Mouse (Mus musculus): ENCODE data around the gene Wdtc1. TPM values are rescaled to one million over a fixed set of nuclear protein-coding genes. Genes with fewer than 3 reads are reported as not detected.
A peak's percentile ranks its signal among the peaks of the same experiment; 100 is the strongest.

Wdtc1 gene
- polyA plus RNA-seq, 1 experiment: 21.7 TPM

DNA sequence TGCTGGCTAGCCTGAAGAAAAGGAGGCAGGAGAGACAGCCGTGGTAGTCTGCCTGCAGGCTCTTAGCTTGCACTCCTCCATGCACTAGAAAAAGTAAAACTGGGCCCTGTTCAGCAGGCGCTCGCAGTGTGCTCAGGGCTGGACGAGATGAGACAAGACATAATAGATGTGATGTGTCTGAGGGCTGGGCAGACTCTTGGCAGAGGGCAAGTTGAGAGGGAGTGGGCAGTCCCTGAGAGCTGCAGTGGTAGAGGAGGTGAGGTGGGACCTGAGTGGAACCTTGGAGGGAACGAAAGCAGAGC lies 25.7 kb upstream of the Wdtc1 start:
- peak overlapping the region; percentile 95 for H3K27ac ChIP-seq (ENCODE audit: insufficient read depth, low read length)
- H3K4me3 ChIP-seq (ENCODE audit: insufficient read depth, low read length): no peak overlapping the region
- peaks cover 32% of the 10 kb centered on the region for H3K4me1 ChIP-seq (ENCODE audit: control insufficient read depth, insufficient read depth, low read length)
- TF ChIP-seq CTCF (IDR thresholded peaks at IDR 0.05; ENCODE audit: borderline replicate concordance, insufficient read depth, low read length) (no peak), POLR2A (IDR thresholded peaks at IDR 0.05; ENCODE audit: low read depth, low read length) (no peak)

DNA sequence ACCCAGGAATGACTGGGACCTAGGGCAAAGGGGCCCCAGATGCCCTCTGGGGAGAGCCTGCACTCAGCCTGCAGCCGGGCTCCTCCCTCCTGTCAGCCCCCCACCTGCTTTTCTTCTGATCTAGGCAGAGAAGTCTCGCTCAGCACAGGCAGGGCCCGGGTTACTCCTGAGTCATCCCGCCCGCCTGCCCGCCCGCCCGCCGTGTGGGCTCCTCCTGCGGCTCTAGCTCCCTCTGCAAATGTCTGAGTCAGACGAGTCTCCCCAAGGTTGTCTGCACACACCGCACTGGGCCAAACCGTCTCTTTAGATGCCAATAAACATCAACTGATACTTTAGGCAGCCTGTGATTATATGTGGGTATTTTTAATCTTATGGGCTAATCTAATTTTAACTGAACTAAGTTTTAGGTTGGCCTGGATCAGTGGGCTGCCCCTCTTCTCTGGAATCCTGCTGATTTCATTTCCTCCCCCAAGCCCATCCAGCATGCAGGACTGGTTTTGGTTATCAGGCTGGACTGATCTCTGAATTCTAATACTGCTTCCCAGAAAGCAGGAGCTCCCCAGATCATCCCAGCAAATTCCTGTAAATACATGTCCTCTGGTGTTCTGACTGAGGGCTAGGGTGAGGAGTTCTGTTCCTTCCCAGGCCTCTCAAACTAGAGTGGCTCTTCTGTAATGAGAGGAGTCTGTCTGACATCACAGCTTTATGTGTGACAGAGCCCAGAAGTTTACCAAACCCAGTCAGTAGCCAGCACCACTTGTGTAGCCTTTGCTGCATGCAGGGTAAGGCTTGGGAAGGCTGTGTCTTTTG lies 25.2 kb upstream of the Wdtc1 start:
- Histone ChIP-seq H3K4me3 (ENCODE audit: insufficient read depth, low read length) (no peak overlapping the region), H3K4me1 (ENCODE audit: control insufficient read depth, insufficient read depth, low read length) (peaks cover 34% of the 10 kb centered on the region), H3K27ac (ENCODE audit: insufficient read depth, low read length) (peak overlapping the region; percentile 95)
- TF ChIP-seq POLR2A (IDR thresholded peaks at IDR 0.05; ENCODE audit: low read depth, low read length) (no peak), CTCF (IDR thresholded peaks at IDR 0.05; ENCODE audit: borderline replicate concordance, insufficient read depth, low read length) (no peak)

- TF ChIP-seq CTCF (IDR thresholded peaks at IDR 0.05; ENCODE audit: borderline replicate concordance, insufficient read depth, low read length) (no peak), POLR2A (IDR thresholded peaks at IDR 0.05; ENCODE audit: low read depth, low read length) (no peak)
- peaks cover 33% of the 10 kb centered on the region for H3K4me1 ChIP-seq (ENCODE audit: control insufficient read depth, insufficient read depth, low read length)
- H3K4me3 ChIP-seq (ENCODE audit: insufficient read depth, low read length): no peak overlapping the region
- no peak overlapping the region for H3K27ac ChIP-seq (ENCODE audit: insufficient read depth, low read length)
These were observed 22.7 kb upstream of the Wdtc1 start for GRCm38 (mm10) chr4:133375812-133376577.

GRCm38 (mm10) chr4:133374011-133374410 lies 20.7 kb upstream of the Wdtc1 start:
- Histone ChIP-seq H3K4me1 (ENCODE audit: control insufficient read depth, insufficient read depth, low read length) (peaks cover 19% of the 10 kb centered on the region), H3K27ac (ENCODE audit: insufficient read depth, low read length) (no peak overlapping the region), H3K4me3 (ENCODE audit: insufficient read depth, low read length) (no peak overlapping the region)
- TF ChIP-seq CTCF (IDR thresholded peaks at IDR 0.05; ENCODE audit: borderline replicate concordance, insufficient read depth, low read length): no peak
- no peak for TF ChIP-seq POLR2A (IDR thresholded peaks at IDR 0.05; ENCODE audit: low read depth, low read length)

GRCm38 (mm10) chr4:133372278-133372665 lies 19.0 kb upstream of the Wdtc1 start:
- TF ChIP-seq POLR2A (IDR thresholded peaks at IDR 0.05; ENCODE audit: low read depth, low read length): no peak
- TF ChIP-seq CTCF (IDR thresholded peaks at IDR 0.05; ENCODE audit: borderline replicate concordance, insufficient read depth, low read length): no peak
- peaks cover 10% of the 10 kb centered on the region for H3K4me1 ChIP-seq (ENCODE audit: control insufficient read depth, insufficient read depth, low read length)
- peak overlapping the region; percentile 92 for H3K4me3 ChIP-seq (ENCODE audit: insufficient read depth, low read length)
- H3K27ac ChIP-seq (ENCODE audit: insufficient read depth, low read length): no peak overlapping the region

GRCm38 (mm10) chr4:133371621-133372277 lies 18.5 kb upstream of the Wdtc1 start:
- TF ChIP-seq POLR2A (IDR thresholded peaks at IDR 0.05; ENCODE audit: low read depth, low read length): no peak
- TF ChIP-seq CTCF (IDR thresholded peaks at IDR 0.05; ENCODE audit: borderline replicate concordance, insufficient read depth, low read length): no peak
- peaks cover 10% of the 10 kb centered on the region for H3K4me1 ChIP-seq (ENCODE audit: control insufficient read depth, insufficient read depth, low read length)
- H3K27ac ChIP-seq (ENCODE audit: insufficient read depth, low read length): no peak overlapping the region
- H3K4me3 ChIP-seq (ENCODE audit: insufficient read depth, low read length): peak overlapping the region; percentile 92

- H3K4me3 ChIP-seq (ENCODE audit: insufficient read depth, low read length): peak overlapping the region; percentile 92
- no peak for TF ChIP-seq CTCF (IDR thresholded peaks at IDR 0.05; ENCODE audit: borderline replicate concordance, insufficient read depth, low read length)
- 0 out of 2 replicates have a peak, but pooled peaks have one; percentile 31 for TF ChIP-seq POLR2A (IDR thresholded peaks at IDR 0.05; ENCODE audit: low read depth, low read length)
- H3K4me1 ChIP-seq (ENCODE audit: control insufficient read depth, insufficient read depth, low read length): peaks cover 7% of the 10 kb centered on the region
- H3K27ac ChIP-seq (ENCODE audit: insufficient read depth, low read length): 0 out of 2 replicates have a peak overlapping the region, but pooled peaks have one; percentile 4
These were observed 17.3 kb upstream of the Wdtc1 start for GRCm38 (mm10) chr4:133370298-133371274.

GRCm38 (mm10) chr4:133369553-133370297 lies 16.4 kb upstream of the Wdtc1 start, which contains the start of gene Slc9a1:
Slc9a1 (plus strand) TSS chr4:133369706.
- TF ChIP-seq CTCF (IDR thresholded peaks at IDR 0.05; ENCODE audit: borderline replicate concordance, insufficient read depth, low read length): peak; percentile 65; the same call in 1 of the 2 replicates
- TF ChIP-seq POLR2A (IDR thresholded peaks at IDR 0.05; ENCODE audit: low read depth, low read length): peak; percentile 100
- Histone ChIP-seq H3K4me3 (ENCODE audit: insufficient read depth, low read length) (peak within 1 kb of the TSS; percentile 92), H3K27ac (ENCODE audit: insufficient read depth, low read length) (peak within 1 kb of the TSS; percentile 4; the same call in 1 of the 2 replicates), H3K4me1 (ENCODE audit: control insufficient read depth, insufficient read depth, low read length) (peaks cover 7% of the 10 kb centered on the region)
